Mouse (Mus musculus): Measurements from ENCODE around the gene Cfap299. TPM values are rescaled to one million over a fixed set of nuclear protein-coding genes. Genes with fewer than 3 reads are reported as not detected.
"Not testable (repeated sequence)": the region's sequence is repeated elsewhere in the genome, so short reads cannot be mapped to it uniquely, and the experiment has no call there.

The Cfap299 gene
- total RNA-seq, 2 experiments from 2014 or later = not detected

DNA sequence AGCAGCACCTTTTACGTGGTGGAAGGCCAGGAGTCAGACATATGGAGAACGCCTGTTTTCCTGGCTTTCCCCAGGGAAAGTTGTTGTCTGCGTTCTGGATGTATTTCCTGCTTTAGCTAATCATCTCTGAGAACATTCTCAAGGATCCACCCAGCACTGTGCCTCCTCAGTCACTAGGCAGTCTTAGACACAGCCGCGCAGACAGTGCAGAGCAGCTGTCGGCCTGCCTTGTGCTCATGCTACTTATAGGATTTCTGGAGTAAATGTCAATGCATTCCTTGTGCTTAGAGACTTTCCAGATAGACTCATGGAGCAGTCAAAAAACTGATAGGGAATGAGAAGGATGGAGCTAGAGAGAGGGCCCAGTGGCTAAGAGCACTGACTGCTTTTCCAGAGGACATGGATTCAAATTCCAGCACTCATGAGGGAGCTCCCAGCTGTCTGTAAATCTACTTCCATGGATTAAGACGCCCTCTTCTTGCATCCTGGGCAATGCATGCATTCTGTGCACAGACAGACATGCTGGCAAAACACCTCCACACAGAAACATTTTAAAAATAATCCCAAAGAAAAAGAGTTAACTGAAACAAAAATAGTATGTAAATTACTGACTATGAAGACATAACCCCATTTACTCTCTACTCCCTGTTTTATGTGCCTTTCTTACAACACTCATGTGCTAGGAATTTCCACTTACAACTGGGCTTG lies 193.3 kb downstream of the Cfap299 start:
- no peak for ATAC-seq (ENCODE audit: poor library complexity, severe bottlenecking)

- no peak for ATAC-seq (ENCODE audit: poor library complexity, severe bottlenecking)
Measured at GRCm38 (mm10) chr5:98523050-98523449, 193.9 kb downstream of the Cfap299 start.

DNA sequence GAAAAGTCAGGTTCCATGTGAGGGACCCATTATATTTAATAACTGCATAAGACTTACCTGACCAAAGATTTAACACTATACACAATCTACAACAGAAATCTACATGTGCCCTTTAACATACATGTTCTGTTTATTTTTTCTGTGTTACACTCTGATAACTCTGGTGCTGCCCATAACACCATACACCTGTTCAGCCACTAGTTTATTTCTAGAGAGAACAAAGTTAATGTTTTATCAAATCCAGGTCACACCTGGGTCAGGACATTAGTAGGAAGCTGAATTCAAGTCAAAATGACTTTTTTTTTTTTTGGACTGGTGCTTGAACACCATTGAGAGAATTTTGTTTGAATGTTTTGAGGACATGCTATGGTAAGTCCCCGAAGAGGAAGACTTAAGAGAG lies 194.7 kb downstream of the Cfap299 start:
- ATAC-seq (ENCODE audit: poor library complexity, severe bottlenecking) = no peak

DNA sequence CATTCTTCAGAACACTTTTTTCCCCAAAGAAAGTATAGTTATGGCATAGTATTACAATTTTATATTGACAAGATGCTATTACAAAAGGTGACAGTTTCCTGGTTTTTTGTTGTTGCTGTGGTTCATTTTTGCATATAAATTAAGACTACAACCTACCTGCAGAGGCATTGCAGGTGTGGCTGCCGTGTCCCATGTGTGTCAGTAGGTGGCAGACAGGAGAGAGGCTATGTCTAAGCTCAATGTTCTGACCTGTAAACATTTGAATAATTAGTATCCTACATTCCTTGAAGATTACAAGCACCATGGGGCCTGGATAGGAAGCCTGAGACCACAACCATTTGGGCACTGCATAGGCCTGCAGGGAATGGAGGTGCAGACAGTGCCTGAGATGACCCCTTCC lies 212.2 kb downstream of the Cfap299 start:
- no peak for ATAC-seq (ENCODE audit: poor library complexity, severe bottlenecking)

DNA sequence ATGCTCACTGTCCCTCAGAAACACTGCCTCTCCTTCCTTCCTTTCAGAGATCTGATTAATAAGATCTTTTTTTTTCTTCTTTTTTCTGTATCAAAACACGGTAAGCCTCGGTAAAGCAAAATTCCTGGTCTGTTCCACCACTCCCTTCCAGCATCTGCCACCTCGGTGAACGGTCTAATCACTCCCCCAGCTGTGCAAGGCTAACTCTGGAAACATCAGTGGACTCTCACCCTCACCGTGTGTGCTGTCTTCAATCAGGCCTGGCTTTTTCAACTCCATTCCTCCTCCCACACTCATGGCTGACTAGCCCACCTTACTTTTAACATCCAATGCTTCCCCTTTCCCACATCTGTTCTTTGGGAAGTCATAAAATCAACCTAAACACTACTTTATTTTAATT lies 221.2 kb downstream of the Cfap299 start:
- no peak for ATAC-seq (ENCODE audit: poor library complexity, severe bottlenecking)

- ATAC-seq (ENCODE audit: poor library complexity, severe bottlenecking) = no peak
Measured at GRCm38 (mm10) chr5:98550873-98551272, 221.8 kb downstream of the Cfap299 start.

DNA sequence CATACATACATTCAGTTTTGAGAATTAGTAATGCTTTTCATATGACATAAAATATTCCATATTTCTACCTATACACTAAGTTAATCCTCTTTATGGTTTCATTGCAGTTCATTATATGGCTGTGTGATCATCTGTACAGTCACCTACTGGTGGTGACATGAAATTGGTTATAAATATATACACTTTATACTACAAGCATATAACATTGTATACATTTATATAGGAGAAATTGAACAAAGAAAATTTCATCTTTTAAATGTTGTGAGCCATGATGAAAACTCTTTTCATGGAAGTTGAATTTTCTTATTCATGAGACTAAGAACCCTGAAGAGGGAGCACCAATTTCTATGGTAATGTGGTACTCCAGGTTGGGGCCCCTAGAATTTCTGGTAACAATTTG lies 223.3 kb downstream of the Cfap299 start, which contains the start of gene Gm11111:
Gm11111 (plus strand) TSS at position 301 of the 400 bp plus-strand sequence.
- no peak for ATAC-seq (ENCODE audit: poor library complexity, severe bottlenecking)

DNA sequence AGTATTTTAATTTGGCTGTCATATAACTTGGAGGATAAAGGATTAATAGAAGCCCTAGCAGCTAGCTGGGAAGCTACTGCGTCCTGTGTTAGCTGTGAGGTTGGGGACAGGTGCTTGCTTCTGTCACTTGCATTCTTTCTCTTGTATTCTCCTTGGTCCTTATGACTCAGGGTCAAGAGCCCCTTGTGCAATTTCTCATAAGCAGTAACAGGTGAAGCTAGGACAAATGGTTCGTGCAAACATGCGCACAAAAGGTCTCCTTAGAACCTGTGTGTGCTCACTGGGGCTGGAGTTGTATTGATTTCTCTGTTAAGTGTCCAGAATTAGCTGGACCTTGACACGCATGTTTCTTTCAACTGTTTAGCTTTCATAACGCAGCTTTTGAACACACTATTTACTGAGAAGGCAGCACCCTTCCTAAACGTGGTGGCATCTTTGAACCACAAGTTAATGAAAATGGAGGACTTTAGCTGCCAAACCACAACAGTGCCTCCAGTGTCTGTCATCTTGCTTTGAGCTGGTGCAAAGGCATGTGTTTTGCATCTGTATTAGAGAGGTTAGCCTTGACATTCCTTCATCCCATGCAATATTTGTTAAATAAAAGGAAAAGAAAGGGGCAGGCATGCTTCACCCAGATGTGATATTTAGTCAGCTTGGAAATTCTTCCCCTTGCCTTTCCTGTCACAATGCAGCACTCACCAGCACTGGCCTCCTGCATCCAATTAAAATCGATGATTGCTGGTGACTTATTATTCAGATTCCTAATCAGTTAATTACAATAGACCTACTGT lies 223.9 kb downstream of the Cfap299 start:
- ATAC-seq (ENCODE audit: poor library complexity, severe bottlenecking) = no peak

DNA sequence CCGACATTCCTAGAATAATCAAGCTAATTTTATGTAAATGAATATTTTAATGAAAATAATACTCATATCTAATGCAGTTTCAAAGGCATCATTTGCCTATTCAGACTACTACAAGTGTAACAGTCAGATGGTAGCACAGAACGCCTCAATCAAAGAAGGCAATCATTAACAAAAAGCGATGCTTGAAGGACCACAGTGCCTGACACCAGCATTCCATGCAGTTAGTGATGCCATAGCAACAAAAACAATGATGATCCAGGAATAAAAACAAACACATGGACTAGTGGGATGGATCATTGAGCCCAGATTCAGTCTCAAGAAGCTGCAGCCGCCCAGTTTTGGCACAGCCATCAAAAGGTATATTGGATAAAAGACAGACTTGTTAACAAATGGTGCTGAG lies 232.2 kb downstream of the Cfap299 start:
- ATAC-seq (ENCODE audit: poor library complexity, severe bottlenecking) = no peak

DNA sequence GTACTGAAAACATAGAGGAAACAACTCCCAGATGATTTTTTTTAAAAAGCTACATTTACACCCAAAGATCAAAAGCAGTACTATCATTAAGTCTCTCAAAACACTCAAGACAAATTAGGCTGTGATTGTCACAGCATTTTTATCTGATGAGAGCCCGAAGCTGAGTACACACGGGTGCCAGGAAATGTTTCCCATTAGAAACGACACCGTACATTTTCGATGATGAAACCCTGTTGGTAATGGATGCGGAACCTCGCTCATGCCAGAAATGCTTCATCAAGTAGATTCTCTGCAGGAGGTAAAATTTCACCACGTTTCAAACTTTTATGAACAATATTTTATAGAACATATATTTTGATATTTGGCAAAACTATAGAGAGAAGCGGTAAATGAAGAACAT lies 233.7 kb downstream of the Cfap299 start:
- no peak for ATAC-seq (ENCODE audit: poor library complexity, severe bottlenecking)

- ATAC-seq (ENCODE audit: poor library complexity, severe bottlenecking) = no peak
Measured at GRCm38 (mm10) chr5:98563801-98564200, 234.7 kb downstream of the Cfap299 start.

GRCm38 (mm10) chr5:98566461-98567193 lies 237.5 kb downstream of the Cfap299 start:
- no peak for ATAC-seq (ENCODE audit: poor library complexity, severe bottlenecking)

DNA sequence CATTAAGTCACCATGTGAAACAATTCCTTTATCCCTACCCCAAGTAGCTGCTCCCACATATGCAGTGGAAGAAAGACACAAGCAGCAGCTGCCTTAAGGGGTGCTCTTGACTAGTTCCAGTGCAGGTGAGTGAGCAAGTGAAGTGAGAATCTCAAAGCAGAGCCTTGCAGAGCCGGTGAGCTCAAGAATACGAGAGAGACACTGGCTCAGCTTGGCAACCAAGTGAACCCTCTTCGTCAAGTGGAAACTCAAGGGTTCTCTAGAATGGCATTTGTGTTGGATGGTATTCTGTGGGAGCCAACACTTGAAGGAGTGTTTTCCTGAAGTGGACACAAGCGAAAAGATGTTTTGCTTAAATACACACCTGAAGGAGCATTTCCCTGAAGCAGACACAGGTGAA lies 239.4 kb downstream of the Cfap299 start:
- ATAC-seq (ENCODE audit: poor library complexity, severe bottlenecking) = no peak

DNA sequence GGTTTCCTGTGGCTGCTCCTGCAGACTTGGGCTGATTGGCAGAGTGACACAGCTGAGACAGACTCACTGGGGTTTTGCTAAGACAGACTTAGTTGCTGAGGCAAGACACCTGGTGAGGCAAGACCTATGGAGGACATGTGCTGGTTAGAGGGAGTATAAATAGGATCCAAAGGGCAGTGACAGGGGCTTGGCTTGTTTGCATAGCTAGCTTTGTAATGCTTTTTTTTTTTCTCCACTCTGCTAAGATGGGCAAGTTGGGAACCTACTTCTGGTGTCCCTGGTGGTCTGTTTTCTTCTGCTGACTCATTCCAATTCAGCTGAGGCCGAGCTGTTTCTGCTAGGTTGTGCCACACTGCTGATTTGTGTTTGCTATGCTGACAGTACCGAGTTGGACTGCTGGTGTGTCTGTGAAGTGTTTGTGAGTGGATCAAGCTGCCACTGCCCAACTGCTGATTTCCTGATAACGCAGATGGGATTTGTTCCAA lies 240.0 kb downstream of the Cfap299 start:
- ATAC-seq (ENCODE audit: poor library complexity, severe bottlenecking) = no peak

GRCm38 (mm10) chr5:98572392-98572791 lies 243.3 kb downstream of the Cfap299 start:
- ATAC-seq (ENCODE audit: poor library complexity, severe bottlenecking) = no peak

- no peak for ATAC-seq (ENCODE audit: poor library complexity, severe bottlenecking)
Measured at GRCm38 (mm10) chr5:98574711-98575470, 245.8 kb downstream of the Cfap299 start.

GRCm38 (mm10) chr5:98575471-98575834 lies 246.3 kb downstream of the Cfap299 start:
- ATAC-seq (ENCODE audit: poor library complexity, severe bottlenecking) = no peak

- ATAC-seq (ENCODE audit: poor library complexity, severe bottlenecking) = not testable (repeated sequence)
Measured at GRCm38 (mm10) chr5:98576538-98576937, 247.4 kb downstream of the Cfap299 start.

DNA sequence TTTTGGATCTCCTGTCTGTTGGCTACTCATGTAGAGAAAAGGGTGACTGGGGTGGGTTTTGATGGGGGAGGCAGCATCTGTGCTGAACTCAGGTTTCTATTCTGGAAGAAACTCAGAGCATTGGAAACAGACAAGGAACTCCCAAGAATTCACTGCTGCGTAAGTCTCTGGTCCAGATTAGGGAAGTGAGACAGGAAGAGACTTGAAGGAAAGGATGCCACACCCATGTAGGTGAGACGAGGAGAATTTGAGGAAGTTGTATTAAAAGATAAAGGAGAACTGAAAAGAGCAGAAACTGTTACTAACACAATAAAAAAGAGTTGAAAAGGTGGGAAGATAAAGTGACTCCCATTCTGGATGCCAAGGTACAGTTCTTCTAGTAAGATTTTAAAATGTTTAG lies 249.3 kb downstream of the Cfap299 start:
- ATAC-seq (ENCODE audit: poor library complexity, severe bottlenecking) = peak; percentile 86

DNA sequence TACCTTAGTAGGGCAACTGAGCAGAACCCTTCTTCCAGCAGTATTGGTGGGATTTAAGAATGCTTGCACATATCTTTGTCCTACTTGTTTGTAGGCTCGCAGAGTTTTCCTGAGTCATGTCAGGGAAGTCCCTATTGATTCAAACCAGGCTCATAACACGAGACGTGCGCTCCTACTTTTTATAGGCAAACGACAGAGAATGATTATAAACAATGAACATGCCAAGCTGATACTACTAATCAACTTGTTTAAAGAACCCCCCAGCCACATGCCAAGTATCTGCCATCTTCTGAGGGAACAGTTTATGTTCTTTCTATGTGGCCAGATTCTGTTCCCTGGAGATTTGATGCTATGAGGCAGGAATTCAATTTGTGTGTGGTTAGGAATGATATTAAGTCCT lies 251.7 kb downstream of the Cfap299 start:
- no peak for ATAC-seq (ENCODE audit: poor library complexity, severe bottlenecking)

- ATAC-seq (ENCODE audit: poor library complexity, severe bottlenecking) = no peak
Measured at GRCm38 (mm10) chr5:98582051-98582450, 252.9 kb downstream of the Cfap299 start.
